Mouse (Mus musculus): ENCODE results near the gene Cdc42ep4. TPM values are rescaled to one million over a fixed set of nuclear protein-coding genes. Genes with fewer than 3 reads are reported as not detected.

Cdc42ep4 gene
- total RNA-seq, 1 experiment: 17.8 TPM

GRCm38 (mm10) chr11:113709731-113710256 is 41.9 kb downstream of the Cdc42ep4 start, which contains the start of gene Cpsf4l:
Gene Cpsf4l, minus strand, starts transcription at chr11:113710017.
- in situ Hi-C loops (cut with MboI; ENCODE audit: low sequenced_read_pairs in 2 of 2, unreplicated experiment in 2 of 2): loop anchor here in 1 of 2 experiments (10.0 kb wide), 1 partner anchor 105 kb away; no protein-coding TSS in a partner anchor
- Histone ChIP-seq H3K4me1 (ENCODE audit: control insufficient read depth in 2 of 2, insufficient read depth in 2 of 2, low read length in 2 of 2, poor library complexity in 1 of 2) (peaks cover 5 to 18% of the 10 kb centered on the region in 2 experiments; a peak in 3 of 4 replicates), H3K4me3 (ENCODE audit: insufficient read depth in 1 of 2, low read depth in 1 of 2, low read length in 2 of 2, poor library complexity in 1 of 2, severe bottlenecking in 1 of 2) (peak within 1 kb of the TSS; percentile 46 to 62), H3K27ac (ENCODE audit: insufficient read depth, low read depth, low read length, poor library complexity, severe bottlenecking) (peak within 1 kb of the TSS; percentile 99), H3K36me3 (ENCODE audit: control insufficient read depth, insufficient read depth, low read length, poor library complexity, severe bottlenecking) (no peaks in the 10 kb centered on the region; the same call in 1 of the 2 replicates), H3K9ac (ENCODE audit: insufficient read depth, low read depth, low read length, poor library complexity, severe bottlenecking) (peak within 1 kb of the TSS; percentile 67), H3K9me3 (ENCODE audit: control insufficient read depth, insufficient read depth, low read depth, low read length) (no peaks in the 10 kb centered on the region)
- TF ChIP-seq MAFK (IDR thresholded peaks at IDR 0.05; ENCODE audit: insufficient read depth, low read depth, low read length): no peak
- no peak for TF ChIP-seq ZNF384 (IDR thresholded peaks at IDR 0.05; ENCODE audit: low read depth, low read length)
- TF ChIP-seq HCFC1 (IDR thresholded peaks at IDR 0.05; ENCODE audit: borderline replicate concordance, insufficient read depth, low read length): no peak
- TF ChIP-seq ZC3H11A (IDR thresholded peaks at IDR 0.05; ENCODE audit: borderline replicate concordance, low read depth, low read length): no peak
- TF ChIP-seq CHD2 (IDR thresholded peaks at IDR 0.05; ENCODE audit: low read depth, low read length): no peak
- DNase-seq (ENCODE audit: low read depth, low spot score): peak; percentile 90

GRCm38 (mm10) chr11:113709272-113709671 is 42.4 kb downstream of the Cdc42ep4 start:
- H3K27ac ChIP-seq (ENCODE audit: insufficient read depth, low read depth, low read length, poor library complexity, severe bottlenecking): peak overlapping the region; percentile 99
- peak overlapping the region; percentile 67 for H3K9ac ChIP-seq (ENCODE audit: insufficient read depth, low read depth, low read length, poor library complexity, severe bottlenecking)
- H3K4me3 ChIP-seq (ENCODE audit: insufficient read depth in 1 of 2, low read depth in 1 of 2, low read length in 2 of 2, poor library complexity in 1 of 2, severe bottlenecking in 1 of 2): peak overlapping the region; percentile 46 to 62
- H3K4me1 ChIP-seq (ENCODE audit: control insufficient read depth in 2 of 2, insufficient read depth in 2 of 2, low read length in 2 of 2, poor library complexity in 1 of 2): peaks cover 5 to 18% of the 10 kb centered on the region in 2 experiments; a peak in 3 of 4 replicates
- no peak for TF ChIP-seq HCFC1 (IDR thresholded peaks at IDR 0.05; ENCODE audit: borderline replicate concordance, insufficient read depth, low read length)
- TF ChIP-seq MAFK (IDR thresholded peaks at IDR 0.05; ENCODE audit: insufficient read depth, low read depth, low read length): no peak
- no peak for TF ChIP-seq ZNF384 (IDR thresholded peaks at IDR 0.05; ENCODE audit: low read depth, low read length)
- no peak for TF ChIP-seq CHD2 (IDR thresholded peaks at IDR 0.05; ENCODE audit: low read depth, low read length)
- TF ChIP-seq ZC3H11A (IDR thresholded peaks at IDR 0.05; ENCODE audit: borderline replicate concordance, low read depth, low read length): no peak
- no peak for DNase-seq (ENCODE audit: low read depth, low spot score)
- in situ Hi-C loops (cut with MboI; ENCODE audit: low sequenced_read_pairs in 2 of 2, unreplicated experiment in 2 of 2): loop anchor here in 1 of 2 experiments (10.0 kb wide), 1 partner anchor 106 kb away; no protein-coding TSS in a partner anchor
- H3K36me3 ChIP-seq (ENCODE audit: control insufficient read depth, insufficient read depth, low read length, poor library complexity, severe bottlenecking): no peaks in the 10 kb centered on the region; the same call in 1 of the 2 replicates
- no peaks in the 10 kb centered on the region for H3K9me3 ChIP-seq (ENCODE audit: control insufficient read depth, insufficient read depth, low read depth, low read length)

- DNase-seq (ENCODE audit: low read depth, low spot score): no peak
- H3K4me3 ChIP-seq (ENCODE audit: insufficient read depth in 1 of 2, low read depth in 1 of 2, low read length in 2 of 2, poor library complexity in 1 of 2, severe bottlenecking in 1 of 2): peak overlapping the region; percentile 46 to 62
- H3K9me3 ChIP-seq (ENCODE audit: control insufficient read depth, insufficient read depth, low read depth, low read length): no peaks in the 10 kb centered on the region
- peaks cover 5 to 17% of the 10 kb centered on the region in 2 experiments; a peak in 3 of 4 replicates for H3K4me1 ChIP-seq (ENCODE audit: control insufficient read depth in 2 of 2, insufficient read depth in 2 of 2, low read length in 2 of 2, poor library complexity in 1 of 2)
- no peaks in the 10 kb centered on the region; the same call in 1 of the 2 replicates for H3K36me3 ChIP-seq (ENCODE audit: control insufficient read depth, insufficient read depth, low read length, poor library complexity, severe bottlenecking)
- in situ Hi-C loops (cut with MboI; ENCODE audit: low sequenced_read_pairs in 2 of 2, unreplicated experiment in 2 of 2): loop anchor here in 1 of 2 experiments (10.0 kb wide), 1 partner anchor 106 kb away; no protein-coding TSS in a partner anchor
- H3K27ac ChIP-seq (ENCODE audit: insufficient read depth, low read depth, low read length, poor library complexity, severe bottlenecking): peak overlapping the region; percentile 99
- TF ChIP-seq HCFC1 (IDR thresholded peaks at IDR 0.05; ENCODE audit: borderline replicate concordance, insufficient read depth, low read length): no peak
- peak overlapping the region; percentile 67 for H3K9ac ChIP-seq (ENCODE audit: insufficient read depth, low read depth, low read length, poor library complexity, severe bottlenecking)
Observed at GRCm38 (mm10) chr11:113708629-113709213, 43.0 kb downstream of the Cdc42ep4 start.

GRCm38 (mm10) chr11:113705966-113706652 is 45.6 kb downstream of the Cdc42ep4 start:
- peaks cover 8% of the 10 kb centered on the region; the same call in 1 of the 2 replicates for H3K36me3 ChIP-seq (ENCODE audit: control insufficient read depth, insufficient read depth, low read length, poor library complexity, severe bottlenecking)
- no peaks in the 10 kb centered on the region for H3K9me3 ChIP-seq (ENCODE audit: control insufficient read depth, insufficient read depth, low read depth, low read length)
- peaks cover 2 to 10% of the 10 kb centered on the region in 2 experiments; a peak in 2 of 4 replicates for H3K4me1 ChIP-seq (ENCODE audit: control insufficient read depth in 2 of 2, insufficient read depth in 2 of 2, low read length in 2 of 2, poor library complexity in 1 of 2)
- no peak for DNase-seq (ENCODE audit: low read depth, low spot score)
- H3K27ac ChIP-seq (ENCODE audit: insufficient read depth, low read depth, low read length, poor library complexity, severe bottlenecking): peak overlapping the region; percentile 70; the same call in 1 of the 2 replicates
- no peak for TF ChIP-seq MAFK (IDR thresholded peaks at IDR 0.05; ENCODE audit: insufficient read depth, low read depth, low read length)
- H3K9ac ChIP-seq (ENCODE audit: insufficient read depth, low read depth, low read length, poor library complexity, severe bottlenecking): peak overlapping the region; percentile 23; the same call in 1 of the 2 replicates
- peak overlapping the region in 1 of 2 experiments; percentile 32; a peak in 2 of 4 replicates for H3K4me3 ChIP-seq (ENCODE audit: insufficient read depth in 1 of 2, low read depth in 1 of 2, low read length in 2 of 2, poor library complexity in 1 of 2, severe bottlenecking in 1 of 2)
- in situ Hi-C loops (cut with MboI; ENCODE audit: low sequenced_read_pairs in 2 of 2, unreplicated experiment in 2 of 2): loop anchor here in 1 of 2 experiments (10.0 kb wide), 1 partner anchor 109 kb away; no protein-coding TSS in a partner anchor
